Mouse (Mus musculus): Measurements from ENCODE around the gene Zbed3.

GRCm38 (mm10) chr13:95343470-95343869 is 20.1 kb downstream of the Zbed3 start:
- TF ChIP-seq CTCF (IDR thresholded peaks at IDR 0.05; ENCODE audit: low read depth), result no peak
- TF ChIP-seq EP300 (IDR thresholded peaks at IDR 0.05; ENCODE audit: low read depth), result no peak

Measured in heart, postnatal 0 days (tissue).